Mouse (Mus musculus) right cerebral cortex, postnatal 10 days (tissue): ENCODE data around the gene Mcpt2.
A peak's percentile ranks its signal among the peaks of the same experiment; 100 is the strongest.
"Not testable (repeated sequence)": the region's sequence is repeated elsewhere in the genome, so short reads cannot be mapped to it uniquely, and the experiment has no call there.

Experiments used
- DNase-seq, 2 experiments: peaks; one replicate each; pipeline ENCODE4 v3.0.0; 2021; ENCODE audit warnings: low spot score in 2 of 2

Mcpt2 gene

GRCm38 (mm10) chr14:56041792-56042191 lies at the start of gene Mcpt2:
Gene Mcpt2, plus strand, starts transcription at chr14:56042041.
- not testable (repeated sequence) for DNase-seq

GRCm38 (mm10) chr14:56013147-56013546 lies 28.7 kb upstream of the Mcpt2 start:
- no peak for DNase-seq

DNA sequence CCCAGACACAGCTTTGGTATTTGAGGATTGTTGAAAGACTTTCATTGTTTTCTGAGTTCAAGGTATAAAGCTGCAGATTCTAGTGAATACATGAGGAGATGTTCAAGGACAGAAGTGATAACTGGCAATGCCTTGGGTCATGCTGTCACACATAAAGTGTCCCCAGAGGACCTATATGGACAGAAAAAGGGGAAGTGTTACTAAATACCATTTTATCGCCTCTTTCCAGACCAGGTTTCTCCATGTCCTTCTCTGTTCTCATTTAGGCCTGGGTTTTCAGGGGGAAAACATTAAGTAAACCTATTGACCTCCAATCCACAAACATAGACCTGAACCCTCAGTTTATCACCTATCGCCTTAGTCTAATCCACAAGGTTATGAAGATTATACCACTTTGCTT lies 27.9 kb upstream of the Mcpt2 start:
- DNase-seq: no peak

DNA sequence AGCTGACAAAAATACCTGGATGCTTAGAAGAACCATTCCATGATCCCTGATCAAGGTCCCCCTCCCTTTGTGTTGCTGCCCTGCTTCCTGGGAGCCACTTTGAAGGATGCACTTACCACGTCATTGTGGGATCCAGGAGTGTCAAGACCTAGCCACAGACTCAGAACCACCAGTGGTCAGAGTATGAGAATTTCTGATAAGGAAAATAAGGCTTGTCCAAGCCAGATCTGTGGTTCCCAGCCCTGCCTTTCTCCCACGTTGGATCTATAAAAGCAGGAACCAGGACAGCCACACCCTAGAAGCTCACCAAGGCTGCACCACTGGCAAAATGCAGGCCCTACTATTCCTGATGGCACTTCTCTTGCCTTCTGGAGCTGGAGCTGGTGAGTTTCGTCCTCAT lies 24.2 kb upstream of the Mcpt2 start, which contains the start of gene Mcpt1:
Mcpt1 (plus strand) TSS at position 301 of the 400 bp plus-strand sequence.
- not testable (repeated sequence) for DNase-seq

GRCm38 (mm10) chr14:56019446-56019845 lies 22.4 kb upstream of the Mcpt2 start:
- peak in 1 of 2 experiments; percentile 17 for DNase-seq

- DNase-seq: not testable (repeated sequence)
Measured at GRCm38 (mm10) chr14:56021305-56021704, 20.5 kb upstream of the Mcpt2 start.

DNA sequence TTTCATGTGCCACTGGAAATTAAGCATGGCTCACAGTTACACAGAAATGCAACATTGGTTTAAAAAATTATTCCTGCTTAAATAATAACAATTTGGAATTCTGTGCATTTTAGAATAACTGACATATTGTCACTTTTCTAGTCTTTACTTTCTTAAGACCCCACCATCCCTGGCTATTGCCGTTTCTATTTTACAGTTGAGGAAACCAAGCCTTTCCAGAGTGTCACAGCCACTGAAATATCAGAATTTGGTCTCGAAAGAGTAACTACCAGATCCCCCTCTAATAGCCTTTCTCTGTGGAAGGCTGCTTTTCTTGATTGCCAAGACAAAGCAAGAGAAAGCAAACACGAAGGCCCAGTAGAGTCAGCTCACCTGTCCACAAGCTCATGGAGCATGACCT lies 11.4 kb upstream of the Mcpt2 start, which contains the start of gene Mcpt9:
Mcpt9 (minus strand) TSS at position 101 of the 400 bp plus-strand sequence.
- DNase-seq: not testable (repeated sequence)

GRCm38 (mm10) chr14:56034433-56034832 lies 7.4 kb upstream of the Mcpt2 start:
- DNase-seq: no peak

- no peak for DNase-seq
Measured at GRCm38 (mm10) chr14:56055408-56055807, 13.6 kb downstream of the Mcpt2 start.

- no peak for DNase-seq
Measured at GRCm38 (mm10) chr14:56057722-56058121, 15.9 kb downstream of the Mcpt2 start.

DNA sequence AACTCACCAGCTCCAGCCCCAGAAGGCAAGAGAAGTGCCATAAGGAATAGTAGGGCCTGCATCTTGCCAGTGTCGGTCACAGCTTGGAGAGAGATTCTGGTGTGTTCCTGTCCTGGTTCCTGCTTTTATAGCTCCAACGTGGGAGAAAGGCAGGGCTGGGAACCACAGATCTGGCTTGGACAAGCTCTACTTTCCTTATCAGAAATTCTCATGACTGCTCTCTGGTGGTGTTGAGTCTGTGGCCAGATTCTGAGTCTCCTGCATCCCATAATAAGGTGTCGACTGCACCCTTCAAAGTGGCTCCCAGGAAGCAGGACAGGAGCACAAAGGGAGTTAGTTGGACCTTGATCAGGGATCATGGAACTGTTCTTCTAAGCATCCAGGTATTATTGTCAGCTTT lies 20.4 kb downstream of the Mcpt2 start, which contains the start of gene Mcpt4:
Mcpt4 (minus strand) TSS at position 101 of the 400 bp plus-strand sequence.
- not testable (repeated sequence) for DNase-seq

GRCm38 (mm10) chr14:56082016-56082415 lies 40.2 kb downstream of the Mcpt2 start:
- peak in 1 of 2 experiments; percentile 28 for DNase-seq

GRCm38 (mm10) chr14:56085167-56085566 lies 43.3 kb downstream of the Mcpt2 start, which contains the start of gene Mcpt8:
Gene Mcpt8, minus strand, starts transcription at chr14:56085273.
- DNase-seq: no peak

- no peak for DNase-seq
Measured at GRCm38 (mm10) chr14:56086711-56087110, 44.9 kb downstream of the Mcpt2 start.

GRCm38 (mm10) chr14:56093353-56093752 lies 51.5 kb downstream of the Mcpt2 start:
- no peak for DNase-seq
